Mouse (Mus musculus) erythroblast, embryonic 14.5 days (primary cell): ENCODE results near the gene Gm6803. TPM values are rescaled to one million over a fixed set of nuclear protein-coding genes. Genes with fewer than 3 reads are reported as not detected.
"Not testable (repeated sequence)": the region's sequence is repeated elsewhere in the genome, so short reads cannot be mapped to it uniquely, and the experiment has no call there.

Experiments
- H3K27me3 ChIP-seq: 2 replicates; pipeline ENCODE4 v1.6.1; 2012; ENCODE audit warnings: inconsistent platforms; ENCODE audit not compliant: control insufficient read depth
- H3K36me3 ChIP-seq: 2 replicates; pipeline ENCODE4 v1.6.1; 2012; ENCODE audit warnings: mild to moderate bottlenecking, inconsistent platforms; ENCODE audit not compliant: control insufficient read depth
- H3K4me1 ChIP-seq: 2 replicates; pipeline ENCODE4 v1.6.1; 2012; ENCODE audit warnings: inconsistent platforms; ENCODE audit not compliant: control insufficient read depth
- H3K4me3 ChIP-seq: replicated peaks from 2 replicates; pipeline ENCODE3; 2012; ENCODE audit warnings: moderate library complexity, mild to moderate bottlenecking, inconsistent platforms
- H3K9me3 ChIP-seq: 2 replicates; pipeline ENCODE4 v1.6.1; 2012; ENCODE audit warnings: low read length, inconsistent platforms, mixed read lengths; ENCODE audit not compliant: control insufficient read depth
- polyA plus RNA-seq: library from polyadenylated mRNA; stranded (reverse); fragments of >175 nt; gene quantifications from 2 replicates; pipeline ENCODE4 v1.2.3, GENCODE M21; 2012

Gene Gm6803
- polyA plus RNA-seq = not detected in 2 replicates

- H3K27me3 ChIP-seq, H3K36me3 ChIP-seq, H3K9me3 ChIP-seq, H3K4me3 ChIP-seq, H3K4me1 ChIP-seq: not testable (repeated sequence)
Measured at GRCm38 (mm10) chr12:88018671-88019070, at the start of gene Gm6803. Gene Gm6803, minus strand, starts transcription at chr12:88018771.

GRCm38 (mm10) chr12:88045226-88045625 lies 26.7 kb upstream of the Gm6803 start:
- H3K36me3 ChIP-seq, H3K4me3 ChIP-seq, H3K4me1 ChIP-seq, H3K27me3 ChIP-seq, H3K9me3 ChIP-seq: not testable (repeated sequence)

GRCm38 (mm10) chr12:88039703-88040102 lies 21.1 kb upstream of the Gm6803 start:
- not testable (repeated sequence) for H3K9me3 ChIP-seq, H3K36me3 ChIP-seq, H3K4me1 ChIP-seq, H3K27me3 ChIP-seq, H3K4me3 ChIP-seq

GRCm38 (mm10) chr12:88039062-88039461 lies 20.5 kb upstream of the Gm6803 start:
- not testable (repeated sequence) for H3K4me3 ChIP-seq, H3K36me3 ChIP-seq, H3K27me3 ChIP-seq, H3K9me3 ChIP-seq, H3K4me1 ChIP-seq

GRCm38 (mm10) chr12:88032250-88032649 lies 13.7 kb upstream of the Gm6803 start:
- H3K4me3 ChIP-seq, H3K4me1 ChIP-seq, H3K27me3 ChIP-seq, H3K36me3 ChIP-seq: not testable (repeated sequence)
- peaks cover 11% of the 10 kb centered on the region; the same call in 1 of the 2 replicates for H3K9me3 ChIP-seq

- H3K4me3 ChIP-seq, H3K27me3 ChIP-seq, H3K9me3 ChIP-seq, H3K36me3 ChIP-seq, H3K4me1 ChIP-seq: not testable (repeated sequence)
Measured at GRCm38 (mm10) chr12:88026704-88027103, 8.1 kb upstream of the Gm6803 start, which contains the start of gene Gm2056. Gene Gm2056, plus strand, starts transcription at chr12:88027004.

GRCm38 (mm10) chr12:88011548-88011947 lies 7.0 kb downstream of the Gm6803 start, which contains the start of gene Gm2075:
Gene Gm2075, plus strand, starts transcription at chr12:88011848.
- not testable (repeated sequence) for H3K4me3 ChIP-seq, H3K4me1 ChIP-seq, H3K36me3 ChIP-seq, H3K9me3 ChIP-seq, H3K27me3 ChIP-seq

GRCm38 (mm10) chr12:88004118-88004517 lies 14.5 kb downstream of the Gm6803 start:
- not testable (repeated sequence) for H3K9me3 ChIP-seq, H3K27me3 ChIP-seq, H3K4me1 ChIP-seq, H3K4me3 ChIP-seq, H3K36me3 ChIP-seq

- not testable (repeated sequence) for H3K27me3 ChIP-seq, H3K9me3 ChIP-seq, H3K4me3 ChIP-seq, H3K36me3 ChIP-seq, H3K4me1 ChIP-seq
Measured at GRCm38 (mm10) chr12:87984000-87984399, 34.6 kb downstream of the Gm6803 start.

Other genes starting within 250 kb of the Gm6803 start
- gene Gm21319, start 243.0 kb downstream of the Gm6803 start, polyA plus RNA-seq = not detected in 2 replicates
- not detected in 2 replicates for gene Gm21936, start 223.3 kb downstream of the Gm6803 start, polyA plus RNA-seq
- gene BB287469, start 202.2 kb downstream of the Gm6803 start, polyA plus RNA-seq = not detected in 2 replicates
- not detected in 2 replicates for gene Gm2001, start 176.4 kb downstream of the Gm6803 start, polyA plus RNA-seq
- not detected in 2 replicates for gene Gm2016, start 144.7 kb downstream of the Gm6803 start, polyA plus RNA-seq
- gene Gm2022, start 123.4 kb downstream of the Gm6803 start, polyA plus RNA-seq = not detected in 2 replicates
- gene Gm2035, start 98.9 kb downstream of the Gm6803 start, polyA plus RNA-seq = not detected in 2 replicates
- gene Gm2042, start 64.7 kb downstream of the Gm6803 start, polyA plus RNA-seq = not detected in 2 replicates
- gene Gm2075, start 6.9 kb downstream of the Gm6803 start, polyA plus RNA-seq = not detected in 2 replicates
- gene Gm2056, start 8.2 kb upstream of the Gm6803 start, polyA plus RNA-seq = not detected in 2 replicates
- gene Gm16368, start 64.9 kb upstream of the Gm6803 start, polyA plus RNA-seq = not detected in 2 replicates
- gene Gm10436, start 163.3 kb upstream of the Gm6803 start, polyA plus RNA-seq = not detected in 2 replicates
- gene Gm8332, start 231.3 kb upstream of the Gm6803 start, polyA plus RNA-seq = not detected in 2 replicates